Mouse (Mus musculus) liver, embryonic 11.5 days (tissue): ENCODE measurements at regions not wholly inside any gene's neighbourhood (a gene's known extent, or its start where the extent isn't known, plus 50 kb on each side); places are given as distances from the start of the nearest gene placed in this dataset.

ENCODE experiments used
- ATAC-seq: fragments of 200-750 bp; cut with Nextera tagmentation; replicated peaks from 2 replicates; pipeline ENCODE4 v1.8.0; 2017; ENCODE audit warnings: moderate number of reproducible peaks, mild to moderate bottlenecking, moderate TSS enrichment, moderate library complexity; ENCODE audit not compliant: low FRiP score
- DNase-seq: peaks from one replicate; pipeline ENCODE4 v3.0.0-alpha.2; 2017; ENCODE audit warnings: low spot score
- H3K27ac ChIP-seq: fragments of 300-500 bp; sonication (generic); 2 replicates; pipeline ENCODE4 v1.5.1; 2014; ENCODE audit warnings: mild to moderate bottlenecking, low read depth, low read length, control low read depth
- H3K27me3 ChIP-seq: fragments of 300-500 bp; sonication (generic); replicated peaks from 2 replicates; pipeline ENCODE4 v1.6.1; 2014; ENCODE audit warnings: low read length, mixed read lengths; ENCODE audit not compliant: control insufficient read depth, insufficient read depth
- H3K36me3 ChIP-seq: fragments of 300-500 bp; sonication (generic); 2 replicates; pipeline ENCODE4 v1.6.1; 2014; ENCODE audit warnings: mild to moderate bottlenecking, low read length, moderate library complexity, mixed read lengths; ENCODE audit not compliant: control insufficient read depth, insufficient read depth
- H3K4me1 ChIP-seq: fragments of 300-500 bp; sonication (generic); replicated peaks from 2 replicates; pipeline ENCODE4 v1.6.1; 2014; ENCODE audit warnings: low read length, mixed read lengths; ENCODE audit not compliant: control insufficient read depth, insufficient read depth
- H3K4me2 ChIP-seq: fragments of 300-500 bp; sonication (generic); 2 replicates; pipeline ENCODE4 v1.6.1; 2014; ENCODE audit warnings: mild to moderate bottlenecking, control low read depth, moderate library complexity
- H3K4me3 ChIP-seq: fragments of 300-500 bp; sonication (generic); 2 replicates; pipeline ENCODE4 v1.5.1; 2014; ENCODE audit warnings: low read depth, low read length, control low read depth
- H3K9ac ChIP-seq: fragments of 300-500 bp; sonication (generic); 2 replicates; pipeline ENCODE4 v1.6.1; 2014; ENCODE audit warnings: low read depth, low read length, control low read depth
- H3K9me3 ChIP-seq: fragments of 300-500 bp; sonication (generic); 2 replicates; pipeline ENCODE4 v1.6.1; 2016; ENCODE audit warnings: low read length, inconsistent platforms, mixed read lengths; ENCODE audit not compliant: control insufficient read depth
- WGBS: fragments of 180-500 bp; shearing (Covaris S2); extraction: QIAGEN DNeasy Blood & Tissue Kit; methylation state at CpG from one replicate; pipeline ENCODE4 v1.1.7; 2014; 5-methylcytosine and 5-hydroxymethylcytosine counted together

- ATAC-seq = no peak
Measured at GRCm38 (mm10) chr2:138033379-138034122, 222.8 kb upstream of the Btbd3 start.

GRCm38 (mm10) chr2:138027411-138027810, 229.0 kb upstream of the Btbd3 start:
- DNase-seq (no peak), ATAC-seq (no peak)
- H3K4me1 ChIP-seq = no peaks in the 10 kb centered on the region
- no peaks in the 10 kb centered on the region for H3K9me3 ChIP-seq
- no peak overlapping the region for H3K4me3 ChIP-seq
- H3K27me3 ChIP-seq = no peaks in the 10 kb centered on the region
- H3K4me2 ChIP-seq = no peak overlapping the region
- H3K27ac ChIP-seq = no peak overlapping the region
- WGBS = 88% methylated on average over 1 of the region's 1 CpGs
- no peak overlapping the region for H3K9ac ChIP-seq
- no peaks in the 10 kb centered on the region for H3K36me3 ChIP-seq

More at GRCm38 (mm10) chr2:138033379-138034122, 222.8 kb upstream of the Btbd3 start:
- no peak for DNase-seq
- H3K4me2 ChIP-seq = no peak overlapping the region
- WGBS = 47% methylated on average over 11 of the region's 11 CpGs
- H3K9me3 ChIP-seq = no peaks in the 10 kb centered on the region
- no peaks in the 10 kb centered on the region for H3K27me3 ChIP-seq
- H3K27ac ChIP-seq = no peak overlapping the region
- no peaks in the 10 kb centered on the region for H3K4me1 ChIP-seq
- no peak overlapping the region for H3K4me3 ChIP-seq
- no peak overlapping the region for H3K9ac ChIP-seq
- H3K36me3 ChIP-seq = no peaks in the 10 kb centered on the region

- no peak overlapping the region for H3K27ac ChIP-seq
- no peak overlapping the region for H3K4me2 ChIP-seq
- ATAC-seq (no peak), DNase-seq (no peak)
- no peaks in the 10 kb centered on the region for H3K4me1 ChIP-seq
- 81% methylated on average over 2 of the region's 2 CpGs for WGBS
- no peaks in the 10 kb centered on the region for H3K27me3 ChIP-seq
- no peak overlapping the region for H3K9ac ChIP-seq
- no peak overlapping the region for H3K4me3 ChIP-seq
- no peaks in the 10 kb centered on the region for H3K9me3 ChIP-seq
- no peaks in the 10 kb centered on the region for H3K36me3 ChIP-seq
Measured at GRCm38 (mm10) chr2:138023558-138023957, 232.8 kb upstream of the Btbd3 start.

- H3K36me3 ChIP-seq = no peaks in the 10 kb centered on the region
- 81% methylated on average over 3 of the region's 3 CpGs for WGBS
- no peak overlapping the region for H3K4me3 ChIP-seq
- no peak overlapping the region for H3K4me2 ChIP-seq
- ATAC-seq (no peak), DNase-seq (no peak)
- no peaks in the 10 kb centered on the region for H3K4me1 ChIP-seq
- no peak overlapping the region for H3K27ac ChIP-seq
- H3K9ac ChIP-seq = no peak overlapping the region
- H3K27me3 ChIP-seq = no peaks in the 10 kb centered on the region
- no peaks in the 10 kb centered on the region for H3K9me3 ChIP-seq
Measured at GRCm38 (mm10) chr2:137981766-137982165, 274.6 kb upstream of the Btbd3 start.

GRCm38 (mm10) chr2:137977767-137978166, 278.6 kb upstream of the Btbd3 start:
- no peak overlapping the region for H3K9ac ChIP-seq
- DNase-seq = no peak
- H3K4me3 ChIP-seq = no peak overlapping the region
- ATAC-seq = no peak
- H3K9me3 ChIP-seq = no peaks in the 10 kb centered on the region
- H3K4me1 ChIP-seq = no peaks in the 10 kb centered on the region
- H3K27me3 ChIP-seq = no peaks in the 10 kb centered on the region
- no peak overlapping the region for H3K4me2 ChIP-seq
- 59% methylated on average over 4 of the region's 4 CpGs for WGBS
- no peak overlapping the region for H3K27ac ChIP-seq
- no peaks in the 10 kb centered on the region for H3K36me3 ChIP-seq

- ATAC-seq (no peak), DNase-seq (no peak)
- Histone ChIP-seq H3K27ac (no peak overlapping the region), H3K27me3 (no peaks in the 10 kb centered on the region), H3K4me3 (no peak overlapping the region), H3K4me2 (no peak overlapping the region), H3K9ac (no peak overlapping the region), H3K36me3 (no peaks in the 10 kb centered on the region), H3K9me3 (no peaks in the 10 kb centered on the region), H3K4me1 (no peaks in the 10 kb centered on the region)
- 74% methylated on average over 3 of the region's 3 CpGs for WGBS
Measured at GRCm38 (mm10) chr2:137974651-137975050, 281.7 kb upstream of the Btbd3 start.

- Histone ChIP-seq H3K9me3 (no peaks in the 10 kb centered on the region), H3K36me3 (no peaks in the 10 kb centered on the region), H3K27ac (no peak overlapping the region), H3K4me2 (no peak overlapping the region), H3K4me1 (no peaks in the 10 kb centered on the region), H3K4me3 (no peak overlapping the region), H3K9ac (no peak overlapping the region), H3K27me3 (no peaks in the 10 kb centered on the region)
- 74% methylated on average over 4 of the region's 4 CpGs for WGBS
- DNase-seq = no peak
- no peak for ATAC-seq
Measured at GRCm38 (mm10) chr2:137969156-137969555, 287.2 kb upstream of the Btbd3 start.

- Histone ChIP-seq H3K9ac (no peak overlapping the region), H3K27me3 (no peaks in the 10 kb centered on the region), H3K4me2 (no peak overlapping the region), H3K36me3 (no peaks in the 10 kb centered on the region), H3K4me1 (no peaks in the 10 kb centered on the region), H3K4me3 (no peak overlapping the region), H3K27ac (no peak overlapping the region), H3K9me3 (no peaks in the 10 kb centered on the region)
- no peak for ATAC-seq
- 70% methylated on average over 10 of the region's 10 CpGs for WGBS
- DNase-seq = no peak
Measured at GRCm38 (mm10) chr2:137966460-137967076, 289.8 kb upstream of the Btbd3 start.

- H3K9ac ChIP-seq = no peak overlapping the region
- no peaks in the 10 kb centered on the region for H3K4me1 ChIP-seq
- 90% methylated on average over 2 of the region's 2 CpGs for WGBS
- DNase-seq (no peak), ATAC-seq (no peak)
- no peak overlapping the region for H3K27ac ChIP-seq
- H3K9me3 ChIP-seq = no peaks in the 10 kb centered on the region
- H3K4me2 ChIP-seq = no peak overlapping the region
- no peaks in the 10 kb centered on the region for H3K36me3 ChIP-seq
- H3K4me3 ChIP-seq = no peak overlapping the region
- no peaks in the 10 kb centered on the region for H3K27me3 ChIP-seq
Measured at GRCm38 (mm10) chr2:137954830-137955229, 301.5 kb upstream of the Btbd3 start.
